ENCODE assay signal across 16 mouse cellular contexts in the genomic region with DNA sequence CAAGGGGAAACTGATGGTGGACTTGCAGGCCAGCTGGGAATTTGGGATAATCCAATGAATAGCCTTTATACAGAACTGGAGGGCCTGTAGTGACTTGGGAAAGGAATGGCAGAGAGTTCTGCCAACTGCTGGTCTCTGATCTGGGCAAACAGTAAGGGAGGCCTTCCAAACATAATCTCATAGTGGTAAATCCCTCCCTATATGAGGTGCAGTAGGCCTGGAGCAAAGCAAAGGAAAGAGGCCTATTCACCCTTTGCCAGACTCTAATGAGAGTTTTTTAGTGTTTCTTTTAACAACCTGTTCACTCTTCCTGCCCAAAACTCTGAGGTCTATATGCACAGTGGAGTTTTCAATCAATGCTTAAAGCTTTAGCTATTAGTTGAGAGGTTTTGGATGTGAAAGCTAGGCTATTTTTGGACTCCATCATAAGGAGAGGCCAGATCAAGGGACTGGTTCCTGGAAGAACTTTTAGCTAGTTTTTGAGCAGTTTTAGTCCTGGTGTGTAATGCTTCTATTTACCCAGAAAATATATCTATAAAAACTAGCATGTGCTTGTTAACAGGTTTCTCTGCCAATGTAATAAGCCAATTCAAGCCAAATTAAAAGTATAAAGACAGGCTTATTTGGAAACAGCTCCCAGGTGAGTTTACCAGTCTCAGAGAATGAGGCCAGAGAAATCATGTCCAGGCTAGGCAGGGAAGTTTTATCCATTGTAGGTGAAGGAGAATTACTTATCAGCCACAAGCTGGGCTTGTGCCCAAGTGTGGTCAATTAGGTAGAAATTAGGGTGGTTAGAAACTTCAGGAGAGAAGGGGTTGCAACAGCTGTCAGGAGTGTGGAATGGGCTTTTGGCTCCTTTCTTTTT.
"Had no signal": no experiment of that assay in that cellular context is flagged by ENCODE, and none has a peak within 500 bp of the region (broad histone marks: within the 10 kb centered on the region; RNA-seq: fewer than 3 reads in every experiment).

No protein-coding gene starts in this region.

- H3K9me3 ChIP-seq: kidney, embryonic 15.5 days had no signal

- H3K4me2 ChIP-seq: kidney, embryonic 15.5 days; liver, embryonic 13.5 days; midbrain, embryonic 11.5 days had no signal

- H3K36me3 ChIP-seq: kidney, embryonic 15.5 days; liver, embryonic 13.5 days had no signal

- H3K9ac ChIP-seq: kidney, embryonic 15.5 days; liver, embryonic 13.5 days had no signal

- H3K4me1 ChIP-seq: kidney, embryonic 15.5 days; liver, embryonic 13.5 days had no signal

- DNase-seq: kidney, postnatal 10 days; kidney, postnatal 36 days; left cerebral cortex, postnatal 4 days; liver, embryonic 13.5 days; lung, adult 2 months; lung, postnatal 14 days; lung, postnatal 4 days; midbrain, embryonic 14.5 days; right cerebral cortex, postnatal 14 days; right cerebral cortex, postnatal 4 days; thymus, adult 2 months; thymus, postnatal 14 days; thymus, postnatal 4 days had no signal

- H3K27me3 ChIP-seq: kidney, embryonic 15.5 days; liver, embryonic 13.5 days had no signal

- H3K27ac ChIP-seq: kidney, embryonic 15.5 days; liver, embryonic 13.5 days; stomach, postnatal 0 days had no signal

- H3K4me3 ChIP-seq: kidney, embryonic 15.5 days; liver, embryonic 13.5 days had no signal
